Mouse (Mus musculus) Muller cell, postnatal 12 days (primary cell): ENCODE data around the gene Diras2.

Experiments used
- DNase-seq: peaks from one replicate; pipeline ENCODE4 v3.0.0-alpha.2; 2015; ENCODE audit errors: inconsistent ontology term

The Diras2 gene

GRCm38 (mm10) chr13:52531121-52531520 lies at the start of gene Diras2:
Diras2 (minus strand) TSS chr13:52531279.
- DNase-seq = no peak

DNA sequence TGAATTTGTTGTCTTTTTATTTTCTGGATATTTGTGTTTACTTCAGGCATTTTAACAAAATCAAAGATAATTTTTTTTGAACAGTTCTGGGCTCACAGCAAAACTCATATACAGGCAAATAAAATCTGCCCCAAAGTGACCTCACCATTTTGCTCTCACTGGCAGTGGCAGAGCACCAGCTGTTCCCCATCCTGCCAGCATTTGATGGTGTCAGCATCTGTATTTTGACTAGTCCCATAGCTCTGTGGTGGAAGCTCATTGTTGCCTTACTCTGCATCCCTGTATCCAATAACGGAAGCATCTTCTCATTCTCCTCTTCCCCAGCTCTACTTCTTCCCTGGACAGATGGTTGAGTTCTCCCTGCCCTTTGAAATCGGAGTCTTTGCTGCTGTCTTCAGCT lies 47.7 kb upstream of the Diras2 start:
- no peak for DNase-seq

DNA sequence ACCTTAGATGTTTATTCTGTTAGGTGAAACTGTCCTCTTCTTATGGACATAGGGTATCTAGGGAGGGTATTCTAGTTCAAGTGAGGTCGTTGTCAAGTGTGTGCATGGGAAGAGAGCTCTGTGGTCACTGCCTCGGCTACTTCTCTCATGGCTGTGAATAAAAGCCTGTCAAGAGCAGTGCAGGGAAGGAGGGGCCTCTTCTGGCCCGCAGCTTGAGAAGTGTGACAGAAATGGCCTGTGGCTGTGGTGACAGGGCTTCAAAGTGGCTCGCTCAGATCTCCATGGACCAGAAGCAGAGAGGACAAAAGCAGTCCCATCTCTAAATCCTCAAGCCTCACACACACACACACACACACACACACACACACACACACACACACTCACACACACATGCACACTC lies 46.9 kb upstream of the Diras2 start:
- DNase-seq = no peak

DNA sequence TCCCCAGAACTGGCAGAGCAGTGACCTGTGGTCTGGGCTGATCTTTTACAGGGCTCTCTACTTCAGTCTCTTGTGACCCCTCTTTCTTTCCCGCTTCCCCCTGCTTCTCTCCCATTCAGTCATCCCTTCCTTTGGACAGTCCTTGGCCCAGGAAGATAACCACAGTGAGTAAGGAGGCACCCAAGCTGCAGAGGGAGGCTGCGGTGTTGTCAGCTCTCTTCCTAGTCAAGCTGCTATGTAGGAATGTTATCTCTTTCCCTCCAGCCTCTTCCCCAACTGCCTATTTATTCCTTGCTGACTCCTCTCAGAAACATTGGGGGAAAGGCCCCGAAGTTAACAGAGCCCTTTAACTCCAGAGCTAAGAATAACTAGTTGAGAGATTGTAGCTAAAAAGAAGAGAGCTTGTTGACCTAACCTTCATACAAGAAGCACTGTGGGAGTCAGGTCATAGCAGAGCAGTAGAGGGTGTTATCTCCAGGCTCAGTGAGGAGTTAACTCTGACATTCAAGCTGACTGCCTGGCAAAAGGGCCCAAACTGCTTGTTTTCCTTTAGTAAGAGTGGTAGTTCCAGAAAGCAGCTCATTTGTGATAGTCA lies 46.3 kb upstream of the Diras2 start:
- no peak for DNase-seq

DNA sequence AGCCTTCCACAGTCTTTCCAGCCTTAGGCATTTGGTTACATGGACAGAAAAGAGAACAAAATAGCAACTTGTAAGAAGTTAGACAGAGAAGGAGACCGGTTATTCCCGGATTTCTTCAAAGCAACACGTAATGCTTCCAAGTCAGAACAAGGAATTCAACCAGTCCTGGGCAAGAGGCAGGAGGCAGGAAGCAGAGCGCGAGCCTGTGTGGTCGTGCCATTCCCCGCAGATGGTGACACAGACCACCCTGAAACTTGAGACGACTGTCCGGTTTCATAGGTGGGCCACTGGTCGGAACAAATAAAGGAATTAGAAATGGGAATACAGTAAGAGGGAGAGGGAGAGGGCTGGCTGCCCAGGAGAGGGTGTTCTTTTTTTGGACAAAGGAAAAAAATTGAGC lies 45.8 kb upstream of the Diras2 start:
- DNase-seq = no peak

DNA sequence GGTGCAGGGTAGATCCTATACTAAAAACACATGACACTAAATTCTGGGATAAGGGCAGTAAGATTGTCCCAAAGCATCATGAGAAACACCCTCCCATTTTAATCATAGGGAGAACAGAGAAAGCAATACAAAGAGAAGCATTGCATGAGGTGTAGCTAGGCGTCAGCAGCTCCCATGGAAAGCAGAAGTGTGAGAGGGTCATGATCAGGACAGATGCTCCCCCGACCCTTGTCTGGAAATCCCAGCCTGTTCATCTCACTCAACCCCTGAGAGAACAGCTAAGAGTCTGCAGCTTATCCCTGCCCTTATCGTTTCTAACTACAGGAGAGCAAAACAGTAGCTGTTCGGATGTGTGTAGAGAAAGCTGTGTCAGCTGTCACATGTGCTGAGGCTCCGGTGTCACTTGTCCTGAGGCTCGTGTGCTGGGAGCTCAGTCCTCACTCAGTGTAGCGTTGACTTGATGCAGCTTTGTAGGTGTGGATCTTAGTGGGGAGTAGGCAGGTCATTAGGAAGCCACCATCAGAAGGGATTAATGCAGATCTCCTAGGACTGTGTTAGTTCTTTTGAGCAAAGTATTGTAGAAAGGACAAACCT lies 45.0 kb upstream of the Diras2 start:
- no peak for DNase-seq

DNA sequence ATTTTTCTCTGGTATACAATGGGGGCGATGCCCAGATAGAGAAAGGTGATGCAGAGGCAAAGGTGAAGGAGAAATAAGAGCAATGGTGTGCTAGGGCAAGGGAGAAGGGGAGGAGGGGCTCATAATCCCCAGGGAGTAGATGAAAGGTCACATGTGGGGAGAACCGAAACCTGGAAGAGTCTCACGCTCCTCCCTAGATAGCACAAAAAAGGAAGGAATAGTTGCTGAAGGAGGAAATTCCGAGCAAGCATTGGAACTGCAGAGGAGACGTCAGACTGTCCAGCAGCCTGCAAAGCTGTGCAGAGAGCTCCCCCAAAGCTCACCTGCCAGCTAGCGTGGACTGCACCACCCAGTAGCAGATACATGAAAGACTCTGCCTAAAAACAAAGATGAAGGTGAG lies 44.4 kb upstream of the Diras2 start:
- DNase-seq = no peak

DNA sequence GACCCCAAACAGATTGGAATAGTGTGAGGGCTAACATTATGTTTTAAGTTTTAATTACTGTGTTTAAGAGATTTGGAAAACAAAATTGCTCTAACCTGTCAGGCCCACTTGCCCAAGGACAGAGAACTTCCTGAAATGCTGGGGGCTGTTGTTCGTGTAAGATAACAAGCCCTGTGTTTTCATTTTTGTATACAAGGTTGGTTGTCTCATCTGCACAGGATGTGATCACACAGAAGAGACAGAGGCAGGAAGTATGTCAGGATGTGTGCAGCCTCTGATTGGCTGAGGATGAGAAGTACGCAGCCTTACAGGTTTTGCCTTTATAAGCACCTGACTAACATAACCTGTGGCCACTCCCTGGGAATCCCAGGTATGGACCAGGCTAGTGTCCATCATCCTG lies 43.2 kb upstream of the Diras2 start:
- no peak for DNase-seq

GRCm38 (mm10) chr13:52572451-52573446 lies 41.7 kb upstream of the Diras2 start:
- no peak for DNase-seq

DNA sequence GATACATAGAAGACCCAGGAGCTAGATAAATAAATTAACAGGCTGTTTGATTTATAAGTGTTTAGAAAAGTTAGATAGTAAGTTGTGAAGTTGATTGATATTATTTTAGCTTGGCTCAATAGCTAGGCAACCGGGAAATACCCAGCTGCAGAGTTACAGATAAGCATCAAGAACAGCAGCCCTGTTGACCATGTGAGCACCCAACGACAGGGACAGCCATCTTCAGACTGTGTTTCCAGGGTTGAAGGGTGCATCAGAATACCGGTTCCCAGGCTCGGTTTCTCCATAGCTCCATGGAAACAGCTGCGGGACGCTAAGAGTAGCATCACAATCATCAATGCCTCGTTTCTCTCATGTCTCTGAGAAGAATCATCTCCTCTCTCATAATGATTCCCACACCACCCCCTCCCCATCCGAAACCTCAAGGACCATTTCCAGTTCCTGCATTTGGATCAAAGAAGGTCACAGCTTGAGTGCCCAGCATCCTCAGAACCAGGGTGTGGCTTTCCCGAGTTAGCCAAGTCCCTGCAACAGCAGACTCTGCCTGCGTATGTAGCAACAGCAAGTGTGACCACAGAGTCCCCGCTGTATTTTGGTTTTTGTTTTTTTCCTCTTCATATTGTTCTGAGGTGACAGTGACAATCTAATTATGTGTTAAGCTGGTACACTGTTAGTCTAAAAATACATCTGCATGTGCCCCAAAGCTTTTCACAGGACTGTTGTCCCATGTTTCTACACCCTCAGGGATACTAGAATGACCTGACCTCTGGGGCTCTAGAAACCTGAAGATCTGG lies 40.7 kb upstream of the Diras2 start:
- no peak for DNase-seq

- no peak for DNase-seq
These were observed 39.2 kb upstream of the Diras2 start for GRCm38 (mm10) chr13:52570276-52570675.

DNA sequence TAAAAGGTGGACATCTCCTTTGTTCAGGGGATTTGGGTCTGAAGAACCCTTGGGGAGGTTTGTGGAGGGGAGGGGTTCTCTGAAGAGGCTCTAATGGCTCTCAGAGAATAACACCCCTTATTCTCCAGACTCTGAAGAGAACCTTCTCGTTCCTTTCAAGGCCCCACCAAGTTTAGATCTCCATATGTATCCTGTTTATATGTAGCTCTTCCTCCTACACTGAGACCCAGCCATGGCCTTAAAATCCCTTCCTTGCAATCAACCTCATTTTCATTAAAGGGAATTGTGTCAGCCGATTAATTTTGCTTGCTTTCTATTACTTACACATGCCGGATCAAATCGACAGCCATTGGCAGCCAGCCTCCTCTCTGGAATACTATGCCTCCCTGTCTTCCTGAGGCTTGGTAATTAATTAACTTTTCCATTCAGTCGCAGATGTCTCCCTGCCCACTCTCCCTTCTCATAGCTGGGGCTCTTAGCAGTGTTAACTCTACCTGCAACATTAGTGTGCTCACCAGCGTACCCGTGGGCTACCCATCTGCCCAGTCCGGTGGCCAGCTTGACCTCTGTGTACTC lies 38.2 kb upstream of the Diras2 start:
- peak; percentile 42 for DNase-seq

DNA sequence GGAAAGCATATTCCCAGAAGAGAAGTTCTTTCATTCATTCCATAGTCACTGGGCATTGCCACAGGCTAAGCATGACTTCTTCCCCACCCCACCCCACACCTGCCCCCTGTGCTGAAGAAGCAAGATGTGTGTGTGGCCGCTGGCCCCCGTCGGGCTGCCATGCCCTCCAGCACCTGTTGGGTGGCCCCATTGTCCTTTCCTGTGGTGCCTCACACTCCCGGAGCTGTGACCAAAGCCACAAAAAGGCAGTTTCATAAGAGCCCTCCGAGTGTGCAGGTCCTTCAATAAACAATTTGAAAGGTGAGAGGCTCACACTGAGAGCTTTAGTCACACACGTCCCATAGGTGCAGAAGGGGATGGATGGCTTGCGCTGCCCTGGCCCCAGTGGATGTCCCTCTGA lies 35.7 kb upstream of the Diras2 start:
- no peak for DNase-seq

DNA sequence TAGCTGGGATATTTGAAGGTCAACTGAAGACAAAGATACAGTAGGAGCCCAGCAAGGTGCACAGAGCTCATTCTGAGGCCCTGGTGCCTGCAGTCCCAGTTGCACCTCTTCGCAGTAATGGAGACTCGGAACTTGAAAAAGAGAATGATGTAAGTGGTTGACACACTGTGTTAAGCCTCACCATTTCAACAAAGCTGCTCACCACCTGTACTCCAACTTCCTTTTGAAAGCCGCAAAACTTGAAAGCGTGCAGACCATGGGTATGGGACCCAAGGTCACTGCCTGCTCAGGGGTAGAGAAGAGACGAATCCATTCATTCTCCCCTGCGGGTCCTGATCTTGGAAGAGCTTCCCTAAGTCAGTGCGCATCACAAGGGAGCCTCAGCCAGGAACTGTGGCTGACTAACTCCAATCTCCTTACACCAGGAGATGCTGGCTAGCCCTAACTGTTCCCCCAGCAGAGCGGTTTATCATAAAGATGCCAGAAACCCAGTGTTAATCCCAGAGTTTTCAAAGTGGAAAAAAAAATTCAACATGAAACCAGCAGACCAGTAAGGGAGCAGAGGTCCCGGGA lies 35.2 kb upstream of the Diras2 start:
- no peak for DNase-seq

- peak; percentile 82 for DNase-seq
These were observed 34.1 kb upstream of the Diras2 start for GRCm38 (mm10) chr13:52565103-52565739.

DNA sequence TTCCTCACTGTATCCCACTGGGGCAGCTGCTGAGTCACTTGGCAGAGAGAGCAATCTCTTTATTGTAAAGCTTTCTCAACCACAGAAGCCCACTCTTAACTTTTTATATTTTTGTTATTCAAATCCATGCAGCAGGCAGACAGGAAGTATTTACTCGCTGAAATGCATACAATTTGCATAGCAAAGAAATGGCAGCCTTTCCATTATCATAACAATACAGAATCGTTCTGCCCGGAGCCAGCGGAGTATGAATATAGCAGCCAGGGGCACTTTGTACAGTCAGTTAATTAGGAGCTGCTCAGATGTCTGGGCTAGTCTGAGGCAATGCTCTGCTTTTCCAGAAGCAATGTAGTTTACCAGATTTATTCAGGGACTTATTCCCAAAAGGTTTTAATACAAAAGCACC lies 31.1 kb upstream of the Diras2 start:
- peak; percentile 87 for DNase-seq

GRCm38 (mm10) chr13:52561367-52562165 lies 30.5 kb upstream of the Diras2 start:
- DNase-seq = no peak

- DNase-seq = no peak
These were observed 26.3 kb upstream of the Diras2 start for GRCm38 (mm10) chr13:52557421-52557820.

DNA sequence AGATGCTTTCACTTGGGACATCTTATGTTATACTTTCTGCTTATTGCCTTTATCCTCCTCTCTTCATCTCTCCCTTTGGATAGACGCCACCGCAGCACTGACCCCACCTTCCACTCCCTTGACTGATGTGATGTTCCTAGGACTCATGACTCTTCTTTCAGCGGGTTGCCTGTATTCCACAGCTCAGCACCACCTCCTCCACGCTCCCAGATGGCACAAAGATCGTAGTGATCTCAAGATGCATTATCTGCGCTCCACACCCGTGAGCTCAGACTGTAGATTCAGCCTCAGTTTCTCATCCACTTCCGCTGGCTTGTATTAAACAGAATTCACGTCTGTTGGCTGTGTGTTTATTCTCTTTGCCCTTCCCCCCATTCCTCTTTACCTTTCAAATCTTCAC lies 23.6 kb upstream of the Diras2 start:
- DNase-seq = no peak
